Mouse (Mus musculus): Measurements from ENCODE around the gene Inha. TPM values are rescaled to one million over a fixed set of nuclear protein-coding genes. Genes with fewer than 3 reads are reported as not detected.
A peak's percentile ranks its signal among the peaks of the same experiment; 100 is the strongest.

Gene Inha
- 1.7 TPM in 2 replicates for polyA plus RNA-seq (2015; fragmentation: Nextera tagmentation; extraction: Ambion mirVana)

DNA sequence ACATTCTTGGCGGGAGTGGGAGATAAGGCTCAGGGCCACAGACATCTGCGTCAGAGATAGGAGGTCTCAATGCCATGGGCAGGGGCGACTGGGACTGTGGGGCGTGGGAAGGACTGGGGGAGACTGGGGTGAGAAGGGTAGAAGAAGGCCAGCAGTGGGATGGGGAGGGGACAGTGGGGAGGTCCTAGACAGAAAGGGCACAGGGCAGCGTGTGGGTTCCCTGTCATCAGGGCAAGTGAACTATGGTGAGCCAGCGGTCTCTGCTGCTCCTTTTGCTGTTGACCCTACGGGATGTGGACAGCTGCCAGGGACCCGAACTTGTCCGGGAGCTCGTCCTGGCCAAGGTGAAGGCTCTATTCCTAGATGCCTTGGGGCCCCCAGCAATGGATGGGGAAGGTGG, at the start of gene Inha:
TSS of gene Inha (plus strand) at position 72 of the 400 bp plus-strand sequence.
- DNase-seq (ENCODE audit: low spot score) = no peak

DNA sequence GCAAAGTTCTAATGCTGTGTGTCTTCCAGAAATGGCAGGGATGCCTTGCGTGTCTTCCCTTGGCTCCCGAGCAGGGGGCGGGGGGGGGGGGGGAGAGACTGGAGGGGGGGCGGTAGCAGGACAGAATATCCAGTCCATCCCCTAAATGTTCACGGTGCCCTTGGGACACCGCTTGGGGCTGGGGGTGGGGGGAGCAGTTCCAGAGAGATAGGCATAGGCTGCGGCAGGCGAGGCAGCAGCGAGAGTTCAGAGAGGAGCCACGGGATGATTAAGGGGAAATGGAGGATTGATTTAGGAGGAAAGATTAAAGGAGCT, 49.2 kb upstream of the Inha start:
- DNase-seq (ENCODE audit: low spot score) = no peak

DNA sequence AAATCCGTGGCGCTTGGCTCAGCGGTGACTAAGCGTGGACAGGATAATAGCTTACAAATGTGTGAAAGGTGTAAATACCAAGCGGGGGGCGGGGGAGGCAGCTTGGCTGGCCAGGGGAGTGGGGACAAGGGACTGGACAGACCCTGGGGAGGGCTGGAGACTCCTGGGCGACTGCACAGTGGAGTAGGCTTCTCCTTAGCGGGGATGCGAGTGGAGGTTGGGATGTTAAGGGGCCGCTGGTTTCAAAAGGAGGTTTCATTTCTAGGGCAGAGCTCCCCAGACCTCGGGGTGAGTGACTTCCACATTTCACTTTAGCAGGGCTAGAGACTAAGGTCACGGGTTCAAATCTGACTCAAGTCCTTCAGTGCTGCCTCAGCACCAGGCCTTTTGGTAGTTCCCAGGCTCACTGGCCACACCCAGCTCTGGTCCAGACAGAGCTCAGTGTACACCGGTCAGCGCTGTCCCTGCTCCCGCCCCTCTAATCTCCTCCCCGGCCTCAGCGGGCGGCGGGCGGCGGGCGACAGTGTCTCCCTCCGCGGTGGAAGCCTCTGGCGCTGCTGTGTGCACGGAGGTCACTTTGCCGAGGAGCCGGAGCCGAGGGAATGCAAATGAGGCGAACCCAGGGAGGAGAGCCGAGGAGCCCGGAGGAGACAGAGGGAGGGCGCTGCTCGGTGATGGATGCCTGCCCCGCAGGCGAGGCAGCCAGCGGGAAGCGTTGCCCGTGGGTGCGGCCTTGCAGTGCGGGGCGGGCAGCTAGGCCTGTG, 48.7 kb upstream of the Inha start:
- no peak for DNase-seq (ENCODE audit: low spot score)

DNA sequence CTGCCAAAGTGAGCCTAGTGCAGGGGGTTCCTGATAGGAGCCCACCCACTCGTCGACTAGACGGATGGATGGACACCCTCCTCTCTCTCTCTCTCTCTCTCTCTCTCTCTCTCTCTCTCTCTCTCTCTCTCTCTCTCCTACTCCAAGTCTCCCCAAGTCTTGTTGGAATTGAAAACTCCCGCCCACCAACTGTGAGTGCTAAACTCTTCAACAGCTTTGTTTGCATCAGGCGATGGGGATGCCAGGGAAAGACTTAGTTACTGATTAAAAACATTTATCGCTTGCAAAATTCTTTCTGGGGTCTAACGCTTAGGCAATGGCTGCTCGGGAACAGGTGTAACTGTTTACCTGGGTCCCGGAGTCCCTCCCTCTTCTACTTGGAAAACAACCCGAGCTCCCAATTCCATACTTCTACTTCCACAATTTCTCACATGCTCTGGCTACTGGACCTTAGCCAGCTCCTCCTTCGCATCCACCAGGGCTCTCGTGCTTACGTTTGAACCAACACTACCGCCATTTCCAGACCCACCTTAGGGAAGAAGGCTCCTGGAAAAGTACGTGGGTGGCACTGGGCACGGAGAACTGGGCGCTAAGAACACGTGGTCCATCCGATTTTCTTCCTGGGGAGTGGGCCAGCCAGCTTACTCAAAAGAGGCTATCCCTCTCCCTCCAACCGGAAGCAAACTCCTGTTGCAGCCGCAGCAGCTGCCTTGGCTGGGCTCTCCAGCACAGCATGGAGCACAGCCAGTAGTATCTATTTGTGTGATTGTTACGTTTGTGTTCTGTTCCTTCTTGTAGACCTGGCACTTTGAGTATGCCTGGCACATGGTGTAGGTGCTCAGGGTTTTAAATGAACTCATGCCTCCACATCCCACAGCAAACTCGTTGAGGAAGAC, 47.8 kb upstream of the Inha start:
- DNase-seq (ENCODE audit: low spot score) = no peak

DNA sequence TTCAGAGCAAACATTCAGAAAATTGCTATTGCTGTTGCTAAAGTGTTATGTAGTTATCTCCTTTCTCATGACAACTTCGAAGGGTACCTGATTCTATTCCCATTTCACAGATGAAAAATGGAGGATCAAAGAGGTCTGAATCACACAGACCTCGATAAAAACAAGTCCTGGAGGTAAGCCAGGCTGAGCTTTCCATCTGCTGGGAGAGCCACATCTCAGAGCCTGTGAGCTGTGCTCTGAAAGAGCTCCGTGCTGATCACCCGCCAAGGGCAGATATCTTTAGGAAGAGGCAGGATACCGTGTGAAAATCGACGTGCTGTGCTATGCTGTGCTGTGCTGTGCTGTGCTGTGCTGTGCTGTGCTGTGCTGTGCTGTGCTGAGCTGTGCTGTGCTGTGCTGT, 46.6 kb upstream of the Inha start:
- DNase-seq (ENCODE audit: low spot score) = no peak

DNA sequence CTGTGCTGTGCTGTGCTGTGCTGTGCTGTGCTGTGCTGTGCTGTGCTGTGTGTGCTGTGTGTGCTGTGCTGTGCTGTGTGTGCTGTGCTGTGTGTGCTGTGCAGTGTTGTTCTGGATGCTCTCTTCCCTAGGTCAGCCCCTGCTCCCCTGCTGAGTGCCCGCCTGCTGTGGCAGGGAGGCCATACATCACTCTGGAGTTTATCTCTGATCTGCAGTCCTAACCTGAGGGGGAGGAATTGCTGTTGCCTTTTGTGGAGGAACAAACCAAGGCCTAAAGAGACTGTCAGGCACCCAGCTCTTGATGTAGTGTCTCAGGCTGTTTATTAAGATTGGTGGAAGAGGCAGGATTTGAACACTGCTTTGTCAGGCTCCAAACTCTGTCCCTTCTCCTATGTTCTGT, 44.2 kb upstream of the Inha start:
- DNase-seq (ENCODE audit: low spot score) = no peak

GRCm38 (mm10) chr1:75463652-75464204, 43.1 kb upstream of the Inha start:
- no peak for DNase-seq (ENCODE audit: low spot score)

- peak; percentile 73 for DNase-seq (ENCODE audit: low spot score)
Measured at GRCm38 (mm10) chr1:75467215-75467927, 39.5 kb upstream of the Inha start.

GRCm38 (mm10) chr1:75469287-75469825, 37.5 kb upstream of the Inha start:
- DNase-seq (ENCODE audit: low spot score) = no peak

GRCm38 (mm10) chr1:75476441-75476840, 30.4 kb upstream of the Inha start:
- DNase-seq (ENCODE audit: low spot score) = no peak

DNA sequence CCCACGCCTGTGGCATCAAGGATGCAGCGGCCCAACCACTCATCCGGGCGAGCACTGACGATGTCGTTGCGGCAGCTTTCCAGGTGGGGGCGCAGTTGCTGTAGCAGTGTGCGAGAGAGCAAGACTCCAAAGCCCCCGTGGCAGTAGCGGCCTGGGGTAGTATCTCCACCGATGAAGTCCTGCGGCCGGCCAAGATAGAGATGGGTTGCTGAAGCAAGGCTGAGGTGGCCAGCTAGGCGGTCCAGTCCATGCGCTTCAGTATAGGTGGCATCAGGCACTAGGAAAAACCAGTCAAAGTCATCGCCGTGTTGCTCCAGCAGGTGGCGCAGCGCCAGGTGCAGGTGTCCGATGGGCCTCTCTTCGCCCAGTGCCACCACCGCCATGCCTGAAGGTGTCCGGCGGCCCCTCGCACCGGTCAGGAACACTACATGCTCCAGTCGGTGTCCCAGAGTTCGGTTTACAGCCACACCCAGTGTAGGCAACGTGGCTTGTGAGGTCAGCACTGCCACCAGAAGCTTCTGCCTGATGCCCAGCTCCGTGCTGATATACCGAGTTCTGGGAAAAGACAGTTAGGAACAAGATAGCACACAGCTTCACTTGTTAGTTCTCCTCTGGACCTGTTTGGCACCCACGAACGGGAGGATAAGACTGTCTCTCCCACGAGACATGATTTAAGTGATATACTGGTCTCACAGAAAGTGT, 29.5 kb upstream of the Inha start:
- DNase-seq (ENCODE audit: low spot score) = peak; percentile 65

DNA sequence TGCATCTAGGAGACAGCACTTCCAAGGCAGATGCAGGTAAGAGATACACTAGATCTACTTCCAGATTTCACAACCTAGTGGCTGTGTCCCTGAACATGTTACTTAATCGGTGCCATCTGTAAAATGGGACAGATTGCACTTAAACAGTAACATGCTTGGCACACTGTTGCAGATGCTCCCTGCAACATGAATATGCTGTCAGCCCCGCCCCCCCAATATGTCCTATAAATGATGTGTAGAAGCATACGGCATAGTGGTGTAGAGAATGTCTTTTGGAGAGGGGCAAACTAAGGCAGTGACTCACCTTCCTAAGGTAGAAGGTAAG, 28.9 kb upstream of the Inha start:
- no peak for DNase-seq (ENCODE audit: low spot score)

DNA sequence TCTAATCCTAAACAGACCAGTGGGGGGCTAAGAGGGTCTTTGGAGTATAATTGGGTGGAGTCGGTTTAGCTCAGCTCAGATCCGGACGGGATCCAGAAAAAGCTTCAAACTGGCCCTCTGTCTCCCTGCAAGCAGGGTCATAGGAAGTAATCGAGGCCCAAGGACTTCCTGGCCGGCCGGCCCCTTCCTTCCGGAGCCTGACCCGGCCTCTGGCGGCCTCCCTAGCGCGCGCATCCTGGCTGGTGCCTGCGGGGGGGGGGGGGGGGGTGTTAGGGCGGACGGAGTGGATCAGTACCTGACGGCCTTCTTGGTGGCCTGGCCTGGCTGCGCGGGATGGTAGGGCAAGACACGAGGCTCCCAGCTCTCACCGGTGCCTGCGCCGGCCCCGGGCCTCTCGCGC, 28.4 kb upstream of the Inha start:
- DNase-seq (ENCODE audit: low spot score) = no peak

GRCm38 (mm10) chr1:75478916-75479634, 27.8 kb upstream of the Inha start, which contains the start of the genes Chpf and Tmem198:
Gene Chpf, minus strand, starts transcription at chr1:75479307.
Gene Tmem198, plus strand, starts transcription at chr1:75479532.
- DNase-seq (ENCODE audit: low spot score) = peak; percentile 93

DNA sequence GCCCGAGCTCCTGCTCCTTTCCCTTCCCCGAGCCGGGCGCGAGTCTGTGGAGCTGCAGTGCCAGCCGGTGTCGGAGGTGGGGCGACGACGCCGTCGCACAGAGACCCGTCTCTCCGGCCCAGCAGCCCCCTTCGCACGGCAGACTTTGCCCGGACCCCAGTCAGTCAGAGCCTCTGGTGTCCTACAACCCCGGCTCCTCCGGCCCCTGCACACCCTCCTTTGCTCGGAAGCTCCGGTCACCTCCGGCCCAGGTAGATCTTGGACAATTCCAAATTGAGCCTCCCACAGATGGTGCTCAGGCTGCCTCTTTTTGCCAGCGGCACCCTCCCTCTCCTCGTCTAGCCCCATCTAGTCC, 27.3 kb upstream of the Inha start:
- no peak for DNase-seq (ENCODE audit: low spot score)

DNA sequence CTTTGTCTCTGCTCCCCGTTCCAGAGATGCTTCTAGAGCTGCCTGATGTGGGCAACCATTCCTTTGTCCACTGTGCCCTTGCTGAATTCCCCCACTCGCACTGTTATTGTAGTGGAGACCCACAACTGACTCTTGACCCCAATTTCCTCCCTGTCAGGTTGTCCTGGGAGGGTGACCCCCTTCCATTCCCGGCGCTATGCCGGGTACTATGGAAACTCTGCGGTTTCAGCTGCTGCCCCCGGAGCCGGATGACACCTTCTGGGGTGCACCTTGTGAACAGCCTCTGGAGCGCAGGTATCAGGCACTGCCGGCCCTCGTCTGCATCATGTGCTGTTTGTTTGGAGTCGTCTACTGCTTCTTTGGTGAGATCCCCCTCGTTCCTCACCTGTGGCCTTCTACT, 26.8 kb upstream of the Inha start:
- no peak for DNase-seq (ENCODE audit: low spot score)

DNA sequence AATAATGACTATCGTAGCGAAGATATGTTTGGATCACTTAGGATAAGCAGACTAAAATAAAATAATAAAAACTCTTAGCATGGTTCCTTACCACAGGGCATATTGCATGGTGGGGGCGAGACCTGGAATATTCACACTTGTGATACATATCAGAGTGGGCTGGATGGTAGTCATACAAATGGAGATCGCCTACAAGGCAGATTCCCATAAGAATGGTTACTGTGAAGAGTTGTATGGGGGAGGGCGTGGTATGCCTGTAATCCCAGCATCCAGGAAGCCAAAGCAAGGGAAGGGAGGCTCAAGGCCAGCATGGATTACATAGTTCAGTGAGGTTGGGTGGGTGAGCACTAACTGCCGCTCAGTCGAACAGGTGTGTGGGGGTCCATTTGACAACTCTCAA, 26.1 kb upstream of the Inha start:
- DNase-seq (ENCODE audit: low spot score) = no peak

DNA sequence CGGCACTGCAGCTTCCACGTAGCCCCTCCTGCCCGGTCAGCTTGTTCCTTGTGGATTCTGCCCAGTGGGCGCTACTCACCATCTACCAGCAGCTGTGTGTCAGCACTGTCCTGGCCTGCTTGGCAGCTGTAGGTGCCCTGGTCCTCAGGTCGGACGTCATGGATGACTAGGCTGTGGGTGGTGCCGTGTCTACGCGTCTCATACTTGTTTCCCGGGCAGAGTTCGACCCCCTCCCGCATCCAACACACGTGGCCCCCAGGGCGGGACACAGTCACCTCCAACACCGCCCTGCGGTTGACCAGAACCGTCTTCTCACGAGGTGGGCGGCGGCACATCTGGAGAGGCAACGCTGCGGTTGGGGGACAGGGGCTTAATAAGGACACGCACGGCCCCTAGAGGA, 20.3 kb upstream of the Inha start:
- no peak for DNase-seq (ENCODE audit: low spot score)

- DNase-seq (ENCODE audit: low spot score) = no peak
Measured at GRCm38 (mm10) chr1:75487040-75487404, 19.9 kb upstream of the Inha start.

- DNase-seq (ENCODE audit: low spot score) = peak; percentile 43
Measured at GRCm38 (mm10) chr1:75487405-75488161, 19.3 kb upstream of the Inha start.

Measured in thymus, postnatal 0 days (tissue).